Mouse (Mus musculus) limb, embryonic 13.5 days (tissue): ENCODE results near the gene Rab22a. TPM values are rescaled to one million over a fixed set of nuclear protein-coding genes. Genes with fewer than 3 reads are reported as not detected.
A peak's percentile ranks its signal among the peaks of the same experiment; 100 is the strongest.

ENCODE experiments used
- ATAC-seq: fragments of 200-750 bp; cut with Nextera tagmentation; 2 replicates; pipeline ENCODE4 v1.8.0; 2017; ENCODE audit warnings: low read depth, moderate number of reproducible peaks, moderate TSS enrichment; ENCODE audit not compliant: low FRiP score
- H3K27ac ChIP-seq: fragments of 300-500 bp; sonication (generic); 2 replicates; pipeline ENCODE4 v1.5.1; 2015; ENCODE audit warnings: inconsistent platforms, mild to moderate bottlenecking, moderate library complexity
- H3K27me3 ChIP-seq: fragments of 300-500 bp; sonication (generic); 2 replicates; pipeline ENCODE4 v1.6.1; 2015; ENCODE audit warnings: mild to moderate bottlenecking, inconsistent platforms
- H3K36me3 ChIP-seq: fragments of 300-500 bp; sonication (generic); 2 replicates; pipeline ENCODE4 v1.6.1; 2015; ENCODE audit warnings: inconsistent platforms, mild to moderate bottlenecking, moderate library complexity
- H3K4me1 ChIP-seq: fragments of 300-500 bp; sonication (generic); 2 replicates; pipeline ENCODE4 v1.6.1; 2015; ENCODE audit warnings: inconsistent platforms
- H3K4me2 ChIP-seq: fragments of 300-500 bp; sonication (generic); replicated peaks from 2 replicates; pipeline ENCODE4 v1.6.1; 2015; ENCODE audit warnings: inconsistent platforms, mild to moderate bottlenecking, moderate library complexity
- H3K4me3 ChIP-seq: fragments of 300-500 bp; sonication (generic); 2 replicates; pipeline ENCODE4 v1.5.1; 2015; ENCODE audit warnings: moderate library complexity, mild to moderate bottlenecking, inconsistent platforms
- H3K9ac ChIP-seq: fragments of 300-500 bp; sonication (generic); 2 replicates; pipeline ENCODE4 v1.6.1; 2015; ENCODE audit warnings: mild to moderate bottlenecking, inconsistent platforms
- H3K9me3 ChIP-seq: fragments of 300-500 bp; sonication (generic); 2 replicates; pipeline ENCODE4 v1.6.1; 2016; ENCODE audit warnings: inconsistent platforms
- WGBS: fragments of 180-500 bp; shearing (Covaris S2); methylation state at CpG from one replicate; pipeline ENCODE4 v1.1.7; 2015; 5-methylcytosine and 5-hydroxymethylcytosine counted together
- polyA plus RNA-seq: library from polyadenylated mRNA; unstranded; fragments of >200 nt; fragmentation: Nextera tagmentation; extraction: Ambion mirVana; gene quantifications from 2 replicates; pipeline ENCODE4 v1.2.1, GENCODE M21; 2015

Gene Rab22a
- polyA plus RNA-seq, 1 experiment from 2014 or later: 46.4 TPM

DNA sequence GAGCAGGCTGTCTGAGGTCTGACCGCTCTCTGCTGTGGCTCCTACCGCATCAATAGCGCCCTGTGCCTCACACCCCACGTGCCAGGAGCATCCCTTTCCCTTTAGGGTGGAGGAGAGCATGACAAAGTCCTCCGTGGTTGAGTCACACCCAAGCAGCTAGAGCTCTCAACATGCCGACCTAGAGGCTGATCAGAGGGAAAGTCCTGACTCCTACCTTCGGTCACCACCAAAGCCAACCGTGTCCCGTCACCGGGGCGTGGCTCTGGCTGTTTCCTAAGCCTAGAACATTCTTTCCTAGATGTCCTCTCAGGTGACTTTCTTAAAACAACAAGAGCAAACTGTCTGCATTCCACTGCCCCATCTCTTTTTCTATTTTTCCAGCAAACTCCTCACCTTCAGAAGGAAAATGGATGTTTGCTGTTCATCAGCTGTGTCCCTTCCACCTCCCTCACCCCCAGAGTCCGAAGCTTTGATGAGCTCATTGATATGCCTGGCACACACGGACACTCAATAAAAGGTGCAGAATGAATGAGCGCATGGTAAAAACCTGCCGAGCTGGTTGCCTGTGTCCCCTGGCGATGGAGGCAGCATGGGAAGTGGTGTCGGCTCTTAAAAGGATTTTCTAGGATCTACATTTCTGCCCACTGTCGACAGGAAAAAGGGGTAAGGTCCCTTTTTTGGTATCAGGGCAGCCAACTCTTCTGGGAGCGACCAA is 12.2 kb upstream of the Rab22a start:
- Histone ChIP-seq H3K9me3 (peaks cover 7% of the 10 kb centered on the region; the same call in 1 of the 2 replicates), H3K9ac (no peak overlapping the region), H3K36me3 (peaks cover 36% of the 10 kb centered on the region), H3K4me2 (no peak overlapping the region), H3K27ac (no peak overlapping the region), H3K4me3 (no peak overlapping the region), H3K4me1 (peaks cover 3% of the 10 kb centered on the region), H3K27me3 (no peaks in the 10 kb centered on the region)
- WGBS: 90% methylated on average over 19 of the region's 19 CpGs
- no peak; the same call in 1 of the 2 replicates for ATAC-seq

DNA sequence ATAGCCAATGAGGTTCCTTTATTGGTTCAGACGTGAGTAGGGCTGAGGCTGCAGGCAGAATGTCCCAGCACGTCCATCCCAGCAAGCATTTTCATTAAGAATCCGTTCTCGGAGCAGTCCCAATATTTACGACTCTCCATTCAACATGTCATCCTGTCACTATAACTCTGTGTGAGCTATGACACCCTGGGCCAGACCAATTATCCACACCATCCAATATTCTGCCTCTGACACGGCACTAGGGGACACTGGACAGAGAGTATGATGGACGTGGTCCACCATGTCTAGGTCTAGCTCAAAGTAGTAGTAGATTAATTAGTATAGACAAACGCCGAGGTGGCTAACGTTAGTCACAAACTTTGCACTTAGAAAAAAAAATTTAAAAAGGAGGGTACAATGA is 9.8 kb upstream of the Rab22a start:
- no peak overlapping the region for H3K27ac ChIP-seq
- no peaks in the 10 kb centered on the region; the same call in 1 of the 2 replicates for H3K4me1 ChIP-seq
- no peaks in the 10 kb centered on the region for H3K27me3 ChIP-seq
- peaks cover 7% of the 10 kb centered on the region; the same call in 1 of the 2 replicates for H3K9me3 ChIP-seq
- H3K36me3 ChIP-seq: peaks cover 33% of the 10 kb centered on the region
- ATAC-seq: no peak
- no peak overlapping the region for H3K9ac ChIP-seq
- no peak overlapping the region for H3K4me3 ChIP-seq
- 58% methylated on average over 10 of the region's 10 CpGs for WGBS
- no peak overlapping the region for H3K4me2 ChIP-seq

DNA sequence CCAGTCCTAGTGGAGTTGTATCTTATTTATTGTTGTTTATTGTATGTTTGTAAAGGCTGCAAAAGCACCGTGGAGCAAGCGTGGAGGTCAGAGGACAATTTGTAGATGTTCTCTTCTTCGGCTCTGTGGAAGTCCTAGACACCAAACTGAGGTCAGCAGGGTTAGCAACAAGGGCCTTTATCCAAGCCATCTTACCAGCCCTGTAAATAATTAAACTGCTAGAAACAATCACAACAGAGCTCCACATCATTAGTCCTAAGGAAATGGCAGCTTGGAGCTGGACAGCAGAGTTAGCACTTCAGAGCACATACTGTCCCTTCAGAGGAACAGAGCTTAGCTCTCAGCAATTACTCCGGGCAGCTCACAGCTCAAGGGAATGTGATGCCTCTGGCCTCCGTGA is 6.0 kb upstream of the Rab22a start:
- Histone ChIP-seq H3K9me3 (peaks cover 7% of the 10 kb centered on the region; the same call in 1 of the 2 replicates), H3K4me3 (no peak overlapping the region), H3K27me3 (no peaks in the 10 kb centered on the region), H3K4me2 (no peak overlapping the region), H3K9ac (no peak overlapping the region), H3K36me3 (peaks cover 17% of the 10 kb centered on the region), H3K27ac (no peak overlapping the region), H3K4me1 (peaks cover 16% of the 10 kb centered on the region)
- WGBS: 74% methylated on average over 5 of the region's 5 CpGs
- no peak for ATAC-seq

DNA sequence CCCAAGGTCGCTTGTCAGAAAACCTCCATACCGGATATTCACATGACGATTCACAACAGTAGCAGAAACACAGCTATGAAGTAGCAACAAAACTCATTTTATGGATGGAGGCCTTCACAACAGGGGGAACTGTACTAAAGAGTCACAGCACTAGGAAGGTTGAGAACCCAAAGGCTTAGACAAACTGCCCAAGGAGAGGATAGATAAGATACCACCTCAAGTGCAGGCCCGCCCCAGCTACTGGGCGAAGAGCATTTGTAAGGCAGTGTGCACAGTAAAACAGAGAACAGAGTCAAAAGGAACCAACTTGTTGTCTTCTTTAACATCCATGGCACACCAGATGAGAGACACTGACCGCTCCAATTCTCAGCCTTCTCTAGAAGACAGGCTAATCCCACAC is 1.8 kb upstream of the Rab22a start:
- Histone ChIP-seq H3K9me3 (no peaks in the 10 kb centered on the region), H3K4me1 (peaks cover 31% of the 10 kb centered on the region), H3K4me2 (peak overlapping the region; percentile 70), H3K27ac (no peak overlapping the region), H3K27me3 (no peaks in the 10 kb centered on the region), H3K9ac (no peak overlapping the region), H3K36me3 (peaks cover 15% of the 10 kb centered on the region), H3K4me3 (no peak overlapping the region)
- no peak for ATAC-seq
- 92% methylated on average over 6 of the region's 6 CpGs for WGBS

DNA sequence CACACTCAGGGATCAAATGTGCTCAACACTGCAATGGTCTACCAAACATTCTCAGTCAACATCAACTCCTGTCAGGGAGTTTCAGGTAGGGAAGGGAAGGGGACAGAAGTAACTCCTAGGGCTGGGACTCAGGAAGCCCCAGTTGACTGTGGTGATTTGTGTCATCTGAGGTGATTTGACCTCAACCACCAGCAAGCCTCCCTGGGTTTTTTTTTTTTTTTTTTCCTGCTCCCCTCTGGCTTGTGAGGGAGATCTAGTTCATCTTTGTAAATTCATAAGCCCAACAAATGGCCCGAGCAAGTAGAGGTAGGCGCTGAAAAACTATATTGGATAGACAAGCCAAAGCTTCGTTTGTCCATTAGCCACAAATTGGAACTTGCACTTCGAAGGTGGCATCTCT is 1.0 kb upstream of the Rab22a start:
- H3K9me3 ChIP-seq: no peaks in the 10 kb centered on the region
- no peak overlapping the region for H3K27ac ChIP-seq
- H3K9ac ChIP-seq: peak overlapping the region; percentile 70
- H3K36me3 ChIP-seq: peaks cover 22% of the 10 kb centered on the region
- H3K4me2 ChIP-seq: peak overlapping the region; percentile 70
- H3K27me3 ChIP-seq: no peaks in the 10 kb centered on the region
- H3K4me3 ChIP-seq: peak overlapping the region; percentile 99
- WGBS: 87% methylated on average over 4 of the region's 4 CpGs
- no peak for ATAC-seq
- peaks cover 31% of the 10 kb centered on the region for H3K4me1 ChIP-seq

DNA sequence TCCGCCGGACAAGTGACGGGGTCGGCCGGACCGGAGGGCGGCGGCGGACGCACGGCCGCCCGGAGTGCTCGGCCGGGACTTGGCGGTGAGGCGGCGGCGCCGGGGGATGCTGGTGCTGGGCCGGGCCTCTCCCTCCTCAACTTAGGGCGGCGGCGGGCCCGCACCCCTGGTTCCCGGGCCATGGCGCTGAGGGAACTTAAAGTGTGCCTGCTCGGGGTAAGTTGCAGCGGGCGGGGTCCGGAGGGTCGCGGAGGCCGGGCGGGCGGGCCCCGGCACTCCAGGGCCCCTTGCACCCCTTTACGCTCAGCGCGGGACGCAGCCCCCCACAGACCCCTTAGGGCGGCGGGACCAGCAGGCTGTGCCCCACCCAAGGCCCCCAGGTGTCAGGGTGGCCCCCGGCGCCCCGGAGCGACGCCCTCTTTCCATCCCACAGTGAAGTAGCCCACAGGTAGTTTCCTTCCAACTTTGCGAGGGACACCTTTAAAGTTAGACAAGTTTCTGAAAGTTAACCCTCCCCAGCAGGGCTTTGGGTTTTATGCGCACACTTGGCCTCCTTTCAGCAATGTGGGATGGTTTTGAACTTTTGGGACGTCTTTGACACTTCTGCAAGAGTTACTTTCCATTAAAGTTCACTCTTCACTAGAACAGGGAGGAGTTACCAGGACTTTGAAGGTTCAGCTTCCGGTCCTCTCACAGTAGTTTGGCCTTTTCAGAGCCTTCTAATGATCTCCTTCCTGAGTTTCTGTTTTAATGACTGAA is 545 bp downstream of the Rab22a start:
- peaks cover 38% of the 10 kb centered on the region for H3K36me3 ChIP-seq
- no peaks in the 10 kb centered on the region for H3K27me3 ChIP-seq
- ATAC-seq: peak; percentile 51
- under 1% methylated on average over 37 of the region's 52 CpGs for WGBS
- peak overlapping the region; percentile 28; the same call in 1 of the 2 replicates for H3K27ac ChIP-seq
- peak overlapping the region; percentile 97 for H3K9ac ChIP-seq
- H3K9me3 ChIP-seq: no peaks in the 10 kb centered on the region
- H3K4me1 ChIP-seq: peaks cover 31% of the 10 kb centered on the region
- peak overlapping the region; percentile 80 for H3K4me2 ChIP-seq
- peak overlapping the region; percentile 99 for H3K4me3 ChIP-seq

DNA sequence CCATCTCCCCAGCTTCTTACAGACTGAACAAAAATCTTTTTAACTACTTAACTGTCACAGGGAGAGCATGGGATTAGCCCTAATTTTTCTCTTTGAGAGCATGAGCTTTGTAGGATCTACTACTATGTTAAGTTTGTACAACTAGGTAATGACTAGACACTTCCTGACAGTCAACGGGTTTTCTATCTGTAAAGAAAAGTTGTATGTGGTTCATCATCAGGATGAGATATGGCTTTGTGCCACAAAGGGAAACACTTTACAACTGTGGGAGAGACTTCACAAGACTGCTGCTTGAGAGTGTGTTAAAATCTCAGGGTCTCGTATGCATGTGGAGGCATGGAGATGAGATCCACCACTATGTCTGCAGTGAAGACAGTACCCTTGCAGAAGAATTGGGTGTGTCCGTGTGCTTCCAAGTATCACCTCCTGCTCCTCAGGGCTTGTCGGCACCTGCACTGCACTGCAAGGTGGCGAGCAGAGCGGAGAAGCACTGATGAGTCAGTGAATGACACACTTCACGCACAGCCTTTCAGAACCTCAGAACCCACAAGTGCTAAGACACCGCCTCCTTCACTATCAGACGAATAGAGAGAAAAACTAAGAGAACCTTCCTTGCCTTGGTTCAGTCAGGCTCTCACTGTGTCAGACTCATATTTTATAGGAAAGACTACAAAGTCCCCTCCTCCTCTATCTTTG is 2.8 kb downstream of the Rab22a start:
- 93% methylated on average over 9 of the region's 9 CpGs for WGBS
- Histone ChIP-seq H3K9me3 (no peaks in the 10 kb centered on the region), H3K9ac (no peak overlapping the region), H3K4me2 (no peak overlapping the region), H3K36me3 (peaks cover 53% of the 10 kb centered on the region), H3K4me3 (no peak overlapping the region), H3K4me1 (peaks cover 29% of the 10 kb centered on the region), H3K27ac (no peak overlapping the region), H3K27me3 (no peaks in the 10 kb centered on the region)
- no peak for ATAC-seq

DNA sequence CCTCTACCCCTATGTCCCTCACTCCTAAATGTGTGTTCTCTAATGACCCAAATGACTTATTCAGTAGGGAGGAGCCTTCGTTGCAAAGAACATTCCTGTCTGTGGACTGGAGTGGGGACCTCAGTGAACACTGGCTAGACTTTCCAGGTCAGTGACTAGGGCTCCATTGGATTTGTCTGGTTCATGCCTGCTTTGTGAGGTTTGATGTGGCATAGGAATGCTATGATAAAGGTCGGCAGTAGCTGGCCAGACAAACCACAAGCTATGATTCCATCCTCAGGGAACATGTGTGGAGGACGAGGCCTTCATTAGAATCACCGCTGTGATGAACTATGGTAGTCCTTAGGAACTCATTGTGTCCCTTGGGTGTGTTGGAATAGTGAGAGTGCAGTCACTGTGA is 5.2 kb downstream of the Rab22a start:
- 91% methylated on average over 4 of the region's 4 CpGs for WGBS
- Histone ChIP-seq H3K4me2 (no peak overlapping the region), H3K36me3 (peaks cover 56% of the 10 kb centered on the region), H3K27me3 (no peaks in the 10 kb centered on the region), H3K9ac (no peak overlapping the region), H3K27ac (no peak overlapping the region), H3K4me1 (peaks cover 13% of the 10 kb centered on the region), H3K4me3 (no peak overlapping the region), H3K9me3 (no peaks in the 10 kb centered on the region)
- no peak for ATAC-seq

DNA sequence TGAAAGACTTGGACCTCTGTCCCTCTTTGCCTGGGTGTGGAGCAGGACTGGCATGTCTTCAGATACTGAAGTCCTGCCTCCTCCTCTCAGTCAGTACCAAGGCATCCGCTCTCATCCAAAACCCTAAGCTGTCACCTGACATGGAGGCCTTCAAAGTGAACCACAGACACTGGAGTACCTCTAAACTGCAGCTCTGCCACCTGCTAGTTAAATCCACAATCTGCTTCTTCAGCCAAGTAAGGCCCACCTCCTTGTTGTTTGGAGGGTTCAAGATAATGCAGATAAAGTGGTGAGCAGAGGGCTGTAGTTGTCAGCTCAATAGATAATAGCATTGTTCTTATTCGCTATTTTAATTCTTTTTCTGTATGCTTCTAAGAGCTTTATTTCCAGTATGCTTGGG is 5.7 kb downstream of the Rab22a start:
- Histone ChIP-seq H3K4me2 (no peak overlapping the region), H3K36me3 (peaks cover 60% of the 10 kb centered on the region), H3K9ac (no peak overlapping the region), H3K9me3 (no peaks in the 10 kb centered on the region), H3K27ac (no peak overlapping the region), H3K4me3 (no peak overlapping the region), H3K4me1 (peaks cover 13% of the 10 kb centered on the region), H3K27me3 (no peaks in the 10 kb centered on the region)
- no peak for ATAC-seq
- 93% methylated on average over 2 of the region's 2 CpGs for WGBS

DNA sequence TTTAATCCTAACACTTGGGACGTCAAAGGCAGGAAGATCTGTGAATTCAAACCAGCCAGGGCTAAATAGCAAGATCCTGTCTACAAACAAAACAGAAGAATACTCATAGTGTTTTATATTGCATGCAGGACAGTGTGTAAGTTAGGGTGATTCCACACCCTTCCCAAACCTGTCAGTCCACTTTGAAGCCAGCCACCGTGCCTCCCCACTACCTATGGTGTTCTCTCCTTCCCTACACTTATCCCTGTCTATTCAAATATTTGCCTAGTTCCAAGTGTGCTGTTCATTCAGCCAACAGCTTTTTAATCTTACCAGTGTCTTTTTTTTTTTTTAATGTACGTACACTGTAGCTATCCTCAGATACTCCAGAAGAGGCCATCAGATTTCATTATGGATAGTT is 7.3 kb downstream of the Rab22a start:
- no peak overlapping the region for H3K4me3 ChIP-seq
- WGBS: 92% methylated on average over 3 of the region's 3 CpGs
- no peak for ATAC-seq
- H3K9ac ChIP-seq: no peak overlapping the region
- peaks cover 3% of the 10 kb centered on the region; the same call in 1 of the 2 replicates for H3K4me1 ChIP-seq
- H3K27me3 ChIP-seq: no peaks in the 10 kb centered on the region
- no peak overlapping the region for H3K4me2 ChIP-seq
- no peak overlapping the region for H3K27ac ChIP-seq
- peaks cover 58% of the 10 kb centered on the region for H3K36me3 ChIP-seq
- H3K9me3 ChIP-seq: no peaks in the 10 kb centered on the region

DNA sequence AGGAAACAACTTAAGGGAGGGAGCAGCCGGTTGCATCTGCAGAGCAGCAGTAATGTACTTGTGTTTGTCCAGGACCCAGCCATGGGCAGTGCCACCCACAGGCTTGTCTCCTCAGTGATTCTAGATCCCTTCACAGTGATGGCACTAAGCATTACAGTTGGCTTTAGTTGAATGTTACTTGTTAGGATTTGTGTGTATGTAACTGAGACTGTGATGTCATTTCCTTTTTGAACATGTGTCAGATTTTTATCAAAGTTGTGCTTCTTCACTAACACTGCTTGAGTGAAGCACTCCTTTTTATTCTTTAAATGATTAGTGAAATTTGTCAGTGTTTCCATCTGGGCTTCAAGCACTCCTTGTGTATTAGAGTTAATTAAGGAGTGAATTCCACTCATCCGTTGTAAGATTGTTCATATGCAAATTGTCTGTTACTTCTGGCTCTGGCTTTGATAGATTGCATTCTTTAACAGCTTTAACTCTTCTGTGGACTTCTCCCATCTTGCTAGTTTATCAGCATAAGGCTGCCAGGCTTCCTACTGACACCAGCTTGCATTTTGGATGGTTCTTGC is 12.9 kb downstream of the Rab22a start:
- Histone ChIP-seq H3K27me3 (no peaks in the 10 kb centered on the region), H3K9me3 (no peaks in the 10 kb centered on the region), H3K9ac (no peak overlapping the region), H3K4me1 (no peaks in the 10 kb centered on the region; the same call in 1 of the 2 replicates), H3K4me2 (no peak overlapping the region), H3K4me3 (no peak overlapping the region), H3K36me3 (peaks cover 35% of the 10 kb centered on the region), H3K27ac (no peak overlapping the region)
- ATAC-seq: no peak
- 79% methylated on average over 2 of the region's 2 CpGs for WGBS

DNA sequence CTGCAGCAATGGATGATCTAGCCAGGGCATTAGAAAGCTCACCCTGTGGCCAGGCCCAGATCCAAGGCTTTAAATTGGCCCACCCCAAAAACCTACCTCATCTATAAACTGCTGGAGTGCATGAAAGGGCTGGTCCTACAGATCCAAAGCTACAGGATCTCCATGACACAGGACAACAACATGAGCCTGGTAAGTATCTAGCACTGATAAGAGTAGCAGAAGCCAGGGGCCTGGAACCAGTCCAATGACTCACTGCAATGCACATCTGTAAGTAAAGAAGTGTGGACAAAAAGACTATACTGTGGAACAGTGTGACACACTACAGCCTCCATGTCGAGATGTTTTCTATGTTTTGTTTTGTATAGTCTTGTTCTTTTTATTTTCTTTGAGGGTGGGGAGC is 13.9 kb downstream of the Rab22a start:
- 98% methylated on average over 1 of the region's 1 CpGs for WGBS
- H3K4me3 ChIP-seq: no peak overlapping the region
- no peaks in the 10 kb centered on the region for H3K27me3 ChIP-seq
- no peak for ATAC-seq
- no peak overlapping the region for H3K27ac ChIP-seq
- H3K4me1 ChIP-seq: no peaks in the 10 kb centered on the region; the same call in 1 of the 2 replicates
- no peak overlapping the region for H3K4me2 ChIP-seq
- H3K36me3 ChIP-seq: peaks cover 33% of the 10 kb centered on the region
- H3K9me3 ChIP-seq: no peaks in the 10 kb centered on the region
- H3K9ac ChIP-seq: no peak overlapping the region
